Mouse (Mus musculus) heart, postnatal 25 days (tissue): Measurements from ENCODE around the gene Serpinb3b. TPM values are rescaled to one million over a fixed set of nuclear protein-coding genes. Genes with fewer than 3 reads are reported as not detected.
"Not testable (repeated sequence)": the region's sequence is repeated elsewhere in the genome, so short reads cannot be mapped to it uniquely, and the experiment has no call there.

Source experiments
- DNase-seq: peaks from one replicate; pipeline ENCODE4 v3.0.0; 2022; ENCODE audit warnings: low spot score
- intact Hi-C: fragments of 180-260 bp; cut with DNase I; formaldehyde crosslinking; loops from one replicate; pipeline ENCODE4 v1.15.1; 2025
- total RNA-seq, 2 experiments: library from RNA; stranded (reverse); gene quantifications; 2 replicates each; pipeline ENCODE4 v1.2.3; 2021

The Serpinb3b gene
- total RNA-seq = not detected

DNA sequence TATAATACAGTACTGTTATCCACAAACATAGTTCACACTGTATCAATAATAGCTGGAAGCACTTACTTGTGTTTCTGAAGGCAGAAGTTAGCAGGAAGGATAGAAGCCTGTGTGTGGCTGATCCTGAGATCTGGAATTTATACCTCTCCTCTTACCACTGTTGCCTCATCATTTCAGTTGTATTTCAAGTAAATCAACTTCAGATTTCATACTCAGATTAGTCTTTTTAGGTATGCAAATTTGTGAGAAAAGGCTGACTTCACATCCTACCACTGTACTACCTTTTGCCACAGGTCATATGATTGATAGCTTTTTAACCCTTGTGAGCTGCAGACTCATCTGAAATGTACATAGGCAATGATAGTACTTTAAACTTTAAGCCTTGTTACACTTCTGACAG lies at the start of gene Serpinb3b, which contains the start of gene Serpinb3c:
TSS of gene Serpinb3b (minus strand) at position 101 of the 400 bp plus-strand sequence.
TSS of gene Serpinb3c (minus strand) at position 111 of the 400 bp plus-strand sequence.
- DNase-seq, intact Hi-C loops: not testable (repeated sequence)

DNA sequence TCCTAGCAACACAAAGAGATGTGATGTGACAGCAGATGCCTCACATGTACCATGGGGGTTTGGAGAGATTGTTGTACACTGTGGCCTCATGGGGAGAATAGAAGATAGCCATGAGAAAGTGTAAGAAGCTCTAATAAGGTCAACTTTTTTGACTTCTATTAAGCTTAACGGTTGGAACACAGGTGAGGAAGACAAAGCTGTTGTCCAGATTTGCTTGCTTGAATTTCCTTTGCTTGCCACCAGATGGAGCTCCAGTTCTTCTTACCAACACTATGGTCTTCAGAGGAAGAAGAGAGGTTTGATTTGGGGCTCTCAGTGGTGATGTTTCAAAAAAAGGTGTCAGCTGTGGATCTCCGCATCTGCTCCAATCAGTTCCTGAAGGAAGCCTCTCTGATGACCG lies 35.0 kb downstream of the Serpinb3b start:
- intact Hi-C loops = loop anchor here (5.0 kb wide), 2 partner anchors 239 to 354 kb away; no protein-coding TSS in a partner anchor
- DNase-seq = not testable (repeated sequence)

DNA sequence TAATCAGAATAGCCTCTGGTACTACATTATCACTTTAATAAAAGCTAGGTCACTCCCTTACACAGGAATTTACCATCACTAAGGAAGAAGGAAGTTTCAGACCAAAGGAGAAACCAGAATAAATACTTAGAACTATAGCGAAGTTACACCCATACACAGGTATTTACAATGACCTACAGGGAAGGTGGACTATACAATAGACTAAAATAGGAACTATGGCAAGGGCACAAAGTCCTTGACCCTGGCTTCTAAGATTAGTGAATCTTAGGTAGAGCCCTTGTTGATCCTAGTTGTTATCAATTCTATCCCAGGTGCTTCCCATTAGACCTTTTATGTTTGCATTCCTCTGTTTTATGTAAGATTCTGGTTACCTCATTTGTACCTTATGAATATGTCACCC lies 60.9 kb downstream of the Serpinb3b start:
- intact Hi-C loops, DNase-seq: not testable (repeated sequence)

DNA sequence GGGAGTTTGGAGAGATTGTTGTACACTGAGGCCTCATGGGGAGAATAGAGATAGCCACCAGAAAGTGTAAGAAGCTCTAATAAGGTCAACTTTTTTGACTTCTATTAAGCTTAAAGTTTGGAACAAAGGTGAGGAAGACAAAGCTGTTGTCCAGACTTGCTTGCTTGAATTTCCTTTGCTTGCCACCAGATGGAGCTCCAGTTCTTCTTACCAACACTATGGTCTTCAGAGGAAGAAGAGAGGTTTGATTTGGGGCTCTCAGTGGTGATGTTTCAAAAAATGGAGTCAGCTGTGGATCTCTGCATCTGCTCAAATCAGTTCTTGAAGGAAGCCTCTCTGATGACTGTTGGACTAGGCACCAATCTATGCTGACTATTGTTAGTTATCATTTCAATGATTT lies 150.7 kb downstream of the Serpinb3b start:
- DNase-seq, intact Hi-C loops: not testable (repeated sequence)

Other genes starting within 250 kb of the Serpinb3b start
- not detected for gene Serpinb3a, start 226.1 kb downstream of the Serpinb3b start, total RNA-seq
- gene Serpinb3d, start 194.9 kb downstream of the Serpinb3b start, total RNA-seq = not detected
- gene Serpinb3c, start within 50 bp of the Serpinb3b start, total RNA-seq = not detected
- not detected for gene Serpinb11, start 82.8 kb upstream of the Serpinb3b start, total RNA-seq
- not detected for gene Serpinb7, start 121.3 kb upstream of the Serpinb3b start, total RNA-seq
- under 1 TPM; 0.78 to 0.89 TPM for gene Serpinb2, start 233.1 kb upstream of the Serpinb3b start, total RNA-seq